Mouse (Mus musculus) adrenal gland, postnatal 0 days (tissue): ENCODE measurements around the gene Chst4. TPM values are rescaled to one million over a fixed set of nuclear protein-coding genes. Genes with fewer than 3 reads are reported as not detected.

Experiments used
- polyA plus RNA-seq: library from polyadenylated mRNA; unstranded; fragments of >200 nt; fragmentation: Nextera tagmentation; extraction: Ambion mirVana; gene quantifications from 2 replicates; pipeline ENCODE4 v1.2.1, GENCODE M21; 2015

Chst4 gene
- polyA plus RNA-seq, result 2.6 and 3.2 TPM in 2 replicates

DNA sequence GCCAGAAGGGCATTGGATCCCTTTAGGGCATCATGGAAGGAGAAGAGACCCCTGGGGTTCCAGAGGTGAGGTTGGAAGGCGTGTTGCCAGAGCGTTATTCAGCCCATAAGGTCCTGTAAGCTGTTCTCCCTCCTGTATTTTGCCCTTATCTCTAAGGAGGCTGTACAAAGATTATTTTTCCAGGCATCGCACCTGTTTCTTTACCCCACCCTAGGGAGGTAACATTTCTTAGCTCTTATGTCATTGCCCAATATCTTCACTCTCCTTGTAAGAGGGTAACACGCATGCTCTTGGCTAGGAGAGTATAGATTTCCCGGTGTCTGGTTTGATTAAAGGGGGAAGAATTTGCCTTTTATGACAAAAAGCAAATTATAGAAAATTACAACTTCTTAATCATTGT lies at the start of gene Chst4:
Gene Chst4, minus strand, starts transcription at position 82 of the 400 bp plus-strand sequence.

GRCm38 (mm10) chr8:110079282-110080221 lies 40.0 kb upstream of the Chst4 start, which contains the start of gene Zfp612:
TSS of gene Zfp612 (plus strand) at chr8:110079746.

GRCm38 (mm10) chr8:109990224-109990623 lies 49.3 kb downstream of the Chst4 start, which contains the start of gene Tat:
TSS of gene Tat (plus strand) at chr8:109990437.

Other genes starting within 250 kb of the Chst4 start
- 1.3 and 2.0 TPM in 2 replicates for gene Phlpp2, start 171.2 kb downstream of the Chst4 start, polyA plus RNA-seq
- 0.76 and 0.77 TPM in 2 replicates for gene Marveld3, start 77.5 kb downstream of the Chst4 start, polyA plus RNA-seq
- gene Tat, start 49.3 kb downstream of the Chst4 start, polyA plus RNA-seq, result 2.7 and 3.5 TPM in 2 replicates
- gene Zfp612, start 40.0 kb upstream of the Chst4 start, polyA plus RNA-seq, result 3.8 and 5.4 TPM in 2 replicates
- not detected in 2 replicates for gene Gm21964, start 61.5 kb upstream of the Chst4 start, polyA plus RNA-seq
- not detected in 2 replicates for gene Gm17720, start 63.0 kb upstream of the Chst4 start, polyA plus RNA-seq
- 0.11 TPM in 1 of 2 replicates, not detected in the other for gene Calb2, start 128.5 kb upstream of the Chst4 start, polyA plus RNA-seq
- gene Cmtr2, start 175.9 kb upstream of the Chst4 start, polyA plus RNA-seq, result 5.3 and 6.3 TPM in 2 replicates
- 0.08 TPM in 1 of 2 replicates, not detected in the other for gene Hydin, start 227.2 kb upstream of the Chst4 start, polyA plus RNA-seq